8 mouse cellular contexts compared by ENCODE assay signal in the genomic region with DNA sequence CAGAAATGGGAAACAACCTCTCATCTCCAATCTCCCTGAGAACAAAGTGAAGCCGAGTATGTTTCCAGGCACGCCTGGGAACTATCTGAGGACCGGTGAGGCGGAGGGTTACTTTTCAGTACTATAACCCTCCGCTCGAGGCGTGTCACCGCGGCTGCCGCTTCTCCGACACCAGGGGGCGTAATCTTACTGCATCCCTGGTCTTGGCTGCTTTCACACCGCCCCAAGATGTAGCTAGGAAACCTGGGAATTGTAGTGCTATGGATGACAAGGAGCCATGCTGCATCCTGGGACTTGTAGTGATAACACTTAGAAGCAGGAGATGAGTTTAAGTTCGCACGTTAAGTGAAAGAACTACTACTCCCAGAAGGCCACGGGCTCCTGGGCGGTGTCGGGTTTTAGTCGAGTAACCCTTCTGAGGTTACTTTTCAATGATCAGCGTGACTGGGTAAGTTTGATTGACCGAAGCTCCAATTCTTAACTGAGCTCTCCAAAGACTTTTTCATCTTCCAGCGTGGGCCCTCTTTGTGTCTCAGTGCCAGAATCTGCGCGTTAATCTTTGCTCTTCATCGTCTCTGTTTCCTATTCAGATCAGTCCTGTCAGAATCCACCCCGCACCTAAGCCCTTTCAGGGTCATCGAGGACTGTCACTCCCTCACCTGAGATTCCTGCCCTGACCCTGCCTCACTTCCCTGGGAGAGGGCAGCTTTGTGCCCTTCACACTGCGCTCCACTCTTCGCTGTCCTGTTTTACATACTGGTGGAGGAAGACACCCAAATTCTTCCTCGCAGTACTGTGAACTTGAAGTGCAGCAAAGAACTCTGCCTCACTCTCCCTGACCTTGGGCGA. TPM values are rescaled to one million over a fixed set of nuclear protein-coding genes. Genes with fewer than 3 reads are reported as not detected.
DNase-seq lines count a peak whose midpoint lies in the region; ATAC-seq and TF ChIP-seq lines count a peak whose summit lies in the region.

A gene (plus strand): TSS at position 344 of the 849 bp plus-strand sequence.

- TF ChIP-seq EP300 in CH12.LX (IDR thresholded peaks at IDR 0.05; ENCODE audit: low read length): no peak

- no peak within 1 kb of the TSS for H3K27ac ChIP-seq in CH12.LX (ENCODE audit: insufficient read depth, low read depth)
- H3K27ac ChIP-seq in forebrain, embryonic 11.5 days (ENCODE audit: low read depth, low read length): no peak within 1 kb of the TSS
- peak within 1 kb of the TSS; percentile 95 for H3K27ac ChIP-seq in heart, embryonic 16.5 days (ENCODE audit: low read length)
- peak within 1 kb of the TSS; percentile 78 for H3K27ac ChIP-seq in liver, embryonic 15.5 days (replicated peaks)
- H3K27ac ChIP-seq in neural tube, embryonic 12.5 days: no peak within 1 kb of the TSS

- H3K4me2 ChIP-seq in CH12.LX (ENCODE audit: insufficient read depth, low read depth, poor library complexity, severe bottlenecking): peak within 1 kb of the TSS; percentile 98
- peak within 1 kb of the TSS; percentile 83 for H3K4me2 ChIP-seq in forebrain, embryonic 11.5 days (ENCODE audit: low read depth, low read length, severe bottlenecking)
- peak within 1 kb of the TSS; percentile 92 for H3K4me2 ChIP-seq in heart, embryonic 16.5 days (ENCODE audit: low read depth, low read length)
- peak within 1 kb of the TSS; percentile 80 for H3K4me2 ChIP-seq in liver, embryonic 15.5 days
- H3K4me2 ChIP-seq in neural tube, embryonic 12.5 days (replicated peaks): peak within 1 kb of the TSS; percentile 86

- peak within 1 kb of the TSS; percentile 58 to 73 (median 59) for H3K4me3 ChIP-seq in CH12.LX (replicated peaks in 1 of 3; ENCODE audit: low read depth in 2 of 3, low read length in 2 of 3, poor library complexity in 1 of 3)
- peak within 1 kb of the TSS; percentile 47 for H3K4me3 ChIP-seq in forebrain, embryonic 11.5 days (ENCODE audit: low read depth, low read length)
- H3K4me3 ChIP-seq in heart, embryonic 16.5 days (ENCODE audit: low read length): peak within 1 kb of the TSS; percentile 72
- H3K4me3 ChIP-seq in liver, embryonic 15.5 days (replicated peaks): peak within 1 kb of the TSS; percentile 57
- peak within 1 kb of the TSS; percentile 49 for H3K4me3 ChIP-seq in neural tube, embryonic 12.5 days

- WGBS in forebrain, embryonic 11.5 days: 1% methylated on average over 31 of the region's 31 CpGs
- WGBS in heart, embryonic 16.5 days: 1% methylated on average over 31 of the region's 31 CpGs
- WGBS in liver, embryonic 15.5 days (ENCODE audit: insufficient replicate concordance): 1% methylated on average over 31 of the region's 31 CpGs
- under 1% methylated on average over 31 of the region's 31 CpGs for WGBS in neural tube, embryonic 12.5 days

- peak; percentile 55 to 95 for TF ChIP-seq CTCF in CH12.LX (conservative IDR thresholded peaks at IDR 0.05 in 1 of 2, IDR thresholded peaks at IDR 0.05 in 1 of 2; ENCODE audit: low read depth in 2 of 2, low read length in 2 of 2)

- DNase-seq in CH12.LX (ENCODE audit: extremely low read depth): peak; percentile 98
- DNase-seq in c-Kit-positive CD71-positive TER-119-negative erythroid progenitor cells, embryonic 14.5 days (ENCODE audit: low read depth): peak; percentile 89
- peak; percentile 95 for DNase-seq in forebrain, embryonic 11.5 days (ENCODE audit: low spot score)
- DNase-seq in kidney, postnatal 36 days: peak; percentile 92 to 98
- DNase-seq in telencephalon, adult 2 months (ENCODE audit: low read depth, low spot score): peak; percentile 100

- TF ChIP-seq POLR2A in CH12.LX (IDR thresholded peaks at IDR 0.05; ENCODE audit: low read depth, low read length): peak; percentile 46

- dilution Hi-C loops in CH12.LX (cut with MboI; ENCODE audit: extremely low pct_ligation_motif_present, extremely low pct_unique_long_range_greater_than_20kb, low sequenced_read_pairs): no loop called here

- H3K79me2 ChIP-seq in CH12.LX (replicated peaks; ENCODE audit: control insufficient read depth, extremely low read depth, insufficient read depth, poor library complexity, severe bottlenecking): no peaks in the 10 kb centered on the region

- peaks cover 0 to 11% of the 10 kb centered on the region in 2 experiments; a peak in 2 of 4 replicates for H3K4me1 ChIP-seq in CH12.LX (ENCODE audit: control insufficient read depth in 1 of 2, insufficient read depth in 2 of 2)
- H3K4me1 ChIP-seq in forebrain, embryonic 11.5 days (replicated peaks; ENCODE audit: control insufficient read depth, insufficient read depth, low read length): peaks cover 9% of the 10 kb centered on the region
- H3K4me1 ChIP-seq in heart, embryonic 16.5 days (ENCODE audit: control insufficient read depth, insufficient read depth, low read length): peaks cover 15% of the 10 kb centered on the region
- peaks cover 35% of the 10 kb centered on the region for H3K4me1 ChIP-seq in liver, embryonic 15.5 days (replicated peaks)
- H3K4me1 ChIP-seq in neural tube, embryonic 12.5 days: peaks cover 13% of the 10 kb centered on the region

- peak; percentile 78 for TF ChIP-seq RAD21 in CH12.LX (IDR thresholded peaks at IDR 0.05; ENCODE audit: low read depth, low read length)

- peak; percentile 96 for ATAC-seq in forebrain, embryonic 11.5 days (replicated peaks; ENCODE audit: low FRiP score)
- peak; percentile 97 for ATAC-seq in heart, embryonic 16.5 days (replicated peaks; ENCODE audit: extremely low read depth, insufficient read depth, low FRiP score)
- peak; percentile 96 for ATAC-seq in liver, embryonic 15.5 days (ENCODE audit: insufficient read depth)
- peak; percentile 96 for ATAC-seq in neural tube, embryonic 12.5 days (ENCODE audit: low FRiP score, low read depth)

- no peaks in the 10 kb centered on the region for H3K27me3 ChIP-seq in CH12.LX (replicated peaks)
- no peaks in the 10 kb centered on the region for H3K27me3 ChIP-seq in forebrain, embryonic 11.5 days (ENCODE audit: control insufficient read depth, insufficient read depth, low read length)
- no peaks in the 10 kb centered on the region for H3K27me3 ChIP-seq in heart, embryonic 16.5 days (ENCODE audit: control insufficient read depth, insufficient read depth, low read length)
- peaks cover 3% of the 10 kb centered on the region; the same call in 1 of the 2 replicates for H3K27me3 ChIP-seq in liver, embryonic 15.5 days
- no peaks in the 10 kb centered on the region for H3K27me3 ChIP-seq in neural tube, embryonic 12.5 days (replicated peaks)

- peak within 1 kb of the TSS; percentile 69 for H3K9ac ChIP-seq in CH12.LX (ENCODE audit: insufficient read depth, low read depth)
- peak within 1 kb of the TSS; percentile 66 for H3K9ac ChIP-seq in forebrain, embryonic 11.5 days (ENCODE audit: low read length)
- H3K9ac ChIP-seq in heart, embryonic 16.5 days (ENCODE audit: low read length): peak within 1 kb of the TSS; percentile 87
- H3K9ac ChIP-seq in liver, embryonic 15.5 days: peak within 1 kb of the TSS; percentile 58
- H3K9ac ChIP-seq in neural tube, embryonic 12.5 days: peak within 1 kb of the TSS; percentile 62

- no peaks in the 10 kb centered on the region for H3K9me3 ChIP-seq in CH12.LX (replicated peaks; ENCODE audit: low read length)
- peaks cover 2% of the 10 kb centered on the region; the same call in 1 of the 2 replicates for H3K9me3 ChIP-seq in forebrain, embryonic 11.5 days (ENCODE audit: control insufficient read depth, low read length)
- H3K9me3 ChIP-seq in heart, embryonic 16.5 days (replicated peaks; ENCODE audit: control insufficient read depth, low read length): peaks cover 4% of the 10 kb centered on the region; the same call in 1 of the 2 replicates
- no peaks in the 10 kb centered on the region for H3K9me3 ChIP-seq in liver, embryonic 15.5 days (replicated peaks)
- no peaks in the 10 kb centered on the region for H3K9me3 ChIP-seq in neural tube, embryonic 12.5 days

- in situ Hi-C loops in CH12.LX (cut with MboI; ENCODE audit: low pct_ligation_motif_present, low pct_unique_long_range_greater_than_20kb, low sequenced_read_pairs): loop anchor here (5.0 kb wide), 1 partner anchor 81 kb away; no protein-coding TSS in a partner anchor

- no peaks in the 10 kb centered on the region for H3K36me3 ChIP-seq in CH12.LX (replicated peaks in 1 of 2; ENCODE audit: control insufficient read depth in 1 of 2, insufficient read depth in 1 of 2, low read length in 1 of 2)
- H3K36me3 ChIP-seq in forebrain, embryonic 11.5 days (ENCODE audit: control insufficient read depth, insufficient read depth, low read length): no peaks in the 10 kb centered on the region
- no peaks in the 10 kb centered on the region for H3K36me3 ChIP-seq in heart, embryonic 16.5 days (ENCODE audit: control insufficient read depth, insufficient read depth)
- H3K36me3 ChIP-seq in liver, embryonic 15.5 days (replicated peaks): no peaks in the 10 kb centered on the region
- no peaks in the 10 kb centered on the region for H3K36me3 ChIP-seq in neural tube, embryonic 12.5 days

TF ChIP-seq in CH12.LX, 34 proteins besides CTCF, POLR2A, EP300 and RAD21 (continues in another document):
- TF ChIP-seq UBTF (IDR thresholded peaks at IDR 0.05; ENCODE audit: low read depth, low read length): no peak
- peak; percentile 61 for TF ChIP-seq BHLHE40 (IDR thresholded peaks at IDR 0.05; ENCODE audit: low read depth, low read length)
- TF ChIP-seq GABPA (IDR thresholded peaks at IDR 0.05; ENCODE audit: insufficient replicate concordance, low read depth, low read length): peak; percentile 89; the same call in 1 of the 2 replicates
- no peak for TF ChIP-seq CHD1 (IDR thresholded peaks at IDR 0.05; ENCODE audit: low read depth, low read length)
- TF ChIP-seq MAX (IDR thresholded peaks at IDR 0.05; ENCODE audit: low read length): peak; percentile 68
- peak; percentile 90 for TF ChIP-seq SMC3 (IDR thresholded peaks at IDR 0.05; ENCODE audit: low read depth, low read length)
- 0 out of 2 replicates have a peak, but pooled peaks have one; percentile 23 for TF ChIP-seq NRF1 (IDR thresholded peaks at IDR 0.05; ENCODE audit: low read depth, low read length)
- TF ChIP-seq ZC3H11A (IDR thresholded peaks at IDR 0.05; ENCODE audit: low read depth, low read length): peak; percentile 38; the same call in 1 of the 2 replicates
- TF ChIP-seq E2F4 (IDR thresholded peaks at IDR 0.05; ENCODE audit: insufficient replicate concordance, low read depth, low read length): no peak
- peak; percentile 87 for TF ChIP-seq SIN3A (IDR thresholded peaks at IDR 0.05; ENCODE audit: low read length)
- peak; percentile 9; the same call in 1 of the 2 replicates for TF ChIP-seq MEF2A (IDR thresholded peaks at IDR 0.05; ENCODE audit: borderline replicate concordance, low read depth, low read length)
- no peak for TF ChIP-seq PAX5 (IDR thresholded peaks at IDR 0.05; ENCODE audit: low read length)

RNA-seq across cellular contexts. Expression of the gene that starts here (rescaled TPM):
- total RNA-seq in CH12.LX (2012; rRNA removed) (10.5 and 10.7 TPM in 2 replicates), CH12.LX (2014; rRNA removed) (8.9 and 10.6 TPM in 2 replicates)
- polyA plus RNA-seq in CH12.LX (2012; ENCODE audit: insufficient read length, low read depth): 9.1 and 10.4 TPM in 2 replicates
- 7.2 and 8.8 TPM in 2 replicates for polyA plus RNA-seq in forebrain, embryonic 11.5 days (2014; fragmentation: Nextera tagmentation; extraction: Ambion mirVana)
- 9.6 and 10.5 TPM in 2 replicates for polyA plus RNA-seq in heart, embryonic 16.5 days (2015; fragmentation: Nextera tagmentation; extraction: Ambion mirVana)
- 5.4 and 6.8 TPM in 2 replicates for polyA plus RNA-seq in liver, embryonic 15.5 days (2015; fragmentation: Nextera tagmentation; extraction: Ambion mirVana)
- 8.1 and 8.5 TPM in 2 replicates for polyA plus RNA-seq in neural tube, embryonic 12.5 days (2016; fragmentation: Nextera tagmentation; extraction: Ambion mirVana)

Comparison
In these comparisons a context has a peak if more than half of its experiments do, and no peak if none do; other contexts are left out.
1. H3K27ac ChIP-seq: peak in heart, embryonic 16.5 days (single experiment) and liver, embryonic 15.5 days (single experiment); none in CH12.LX (single experiment), forebrain, embryonic 11.5 days (single experiment) and neural tube, embryonic 12.5 days (single experiment).
2. Peak in every context shown above with its lines, with median percentiles within 50 percentile points of each other: DNase-seq, H3K4me2 ChIP-seq, H3K4me3 ChIP-seq, H3K9ac ChIP-seq and ATAC-seq.